Mouse (Mus musculus) CD4-positive naive resting alpha-beta T cell, adult 57 days (primary cell): ENCODE results near the gene Nupr1l. TPM values are rescaled to one million over a fixed set of nuclear protein-coding genes. Genes with fewer than 3 reads are reported as not detected.

Experiments
- total RNA-seq: library from RNA; stranded (reverse); gene quantifications from one replicate; pipeline ENCODE4 v1.2.4, GENCODE M21; 2023

The Nupr1l gene
- 2.3 TPM for total RNA-seq

GRCm38 (mm10) chr5:129908242-129908965 lies at the start of gene Nupr1l:
Nupr1l (plus strand) TSS chr5:129908540.

DNA sequence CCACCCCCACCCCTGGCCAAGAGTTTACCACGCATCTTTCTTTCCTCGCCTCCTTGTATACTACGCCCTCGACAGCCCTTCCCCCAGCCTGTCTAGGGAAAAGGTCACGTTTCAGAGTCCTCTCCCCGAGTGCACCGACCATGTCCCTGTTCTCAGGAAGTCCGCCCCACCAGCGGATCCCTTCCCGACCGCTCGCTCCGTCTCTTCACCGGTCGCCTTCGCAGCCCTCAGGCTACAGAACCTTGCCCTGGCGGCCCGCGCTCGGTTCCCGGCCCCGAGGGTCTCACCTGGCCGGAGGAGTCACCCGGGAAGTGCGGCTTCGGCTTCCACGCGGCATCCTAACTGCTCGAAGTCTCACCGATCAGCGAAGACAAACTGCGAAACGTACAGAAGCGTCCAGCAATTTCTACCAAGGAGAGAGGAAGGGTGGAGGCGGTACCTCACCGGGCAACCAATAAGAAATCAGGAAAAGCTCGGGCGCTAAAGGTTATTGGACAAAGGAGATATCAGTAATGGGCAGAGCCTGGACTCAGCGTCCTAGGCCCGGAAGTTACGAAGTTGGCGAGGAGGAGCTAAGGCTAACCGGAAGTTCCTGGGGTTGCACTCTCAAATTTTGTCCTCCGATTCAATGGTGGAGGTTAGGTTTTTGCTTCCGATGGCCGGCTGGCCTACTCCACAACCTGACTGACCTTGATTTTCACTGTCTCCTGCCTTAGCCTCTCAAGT lies 21.3 kb upstream of the Nupr1l start, which contains the start of gene Chchd2:
TSS of gene Chchd2 (minus strand) at position 560 of the 726 bp plus-strand sequence.

GRCm38 (mm10) chr5:129895198-129896088 lies 12.9 kb upstream of the Nupr1l start, which contains the start of gene Zbed5:
Zbed5 (plus strand) TSS chr5:129895723.

GRCm38 (mm10) chr5:129898449-129898848 lies 9.9 kb upstream of the Nupr1l start, which contains the start of gene Phkg1:
Phkg1 (minus strand) TSS chr5:129898549.

GRCm38 (mm10) chr5:129941495-129942045 lies 33.2 kb downstream of the Nupr1l start, which contains the start of gene Vkorc1l1:
Vkorc1l1 (plus strand) TSS chr5:129941970.

Other genes with a start within 250 kb of the Nupr1l start
- 1.3 TPM for gene Zfp11, start 238.4 kb upstream of the Nupr1l start, total RNA-seq
- gene Sept14, start 200.0 kb upstream of the Nupr1l start, total RNA-seq, result not detected
- 43.4 TPM for gene Mrps17, start 193.0 kb upstream of the Nupr1l start, total RNA-seq
- gene Nipsnap2, start 183.5 kb upstream of the Nupr1l start, total RNA-seq, result 41.2 TPM
- gene Psph, start 121.1 kb upstream of the Nupr1l start, total RNA-seq, result 17.0 TPM
- gene Sumf2, start 61.6 kb upstream of the Nupr1l start, total RNA-seq, result 30.1 TPM
- 159 TPM for gene Chchd2, start 21.1 kb upstream of the Nupr1l start, total RNA-seq
- gene Zbed5, start 12.8 kb upstream of the Nupr1l start, total RNA-seq, result 0.89 TPM
- 0.68 TPM for gene Phkg1, start 10.0 kb upstream of the Nupr1l start, total RNA-seq
- gene Vkorc1l1, start 33.4 kb downstream of the Nupr1l start, total RNA-seq, result 10.6 TPM
- gene Gusb, start 94.5 kb downstream of the Nupr1l start, total RNA-seq, result 25.3 TPM
- 18.3 TPM for gene Asl, start 120.7 kb downstream of the Nupr1l start, total RNA-seq
- gene Crcp, start 120.8 kb downstream of the Nupr1l start, total RNA-seq, result 18.3 TPM
- 5.3 TPM for gene Tpst1, start 164.8 kb downstream of the Nupr1l start, total RNA-seq
- 4.9 TPM for gene Kctd7, start 236.3 kb downstream of the Nupr1l start, total RNA-seq